Mouse (Mus musculus) heart, embryonic 15.5 days (tissue): Measurements from ENCODE around the gene Rasgrp4. TPM values are rescaled to one million over a fixed set of nuclear protein-coding genes. Genes with fewer than 3 reads are reported as not detected.
"Not testable (repeated sequence)": the region's sequence is repeated elsewhere in the genome, so short reads cannot be mapped to it uniquely, and the experiment has no call there.

Experiments
- ATAC-seq: fragments of 200-750 bp; cut with Nextera tagmentation; replicated peaks from 2 replicates; pipeline ENCODE4 v1.8.0; 2017; ENCODE audit warnings: low read depth, moderate TSS enrichment; ENCODE audit not compliant: insufficient number of reproducible peaks, insufficient read depth, low FRiP score
- H3K27ac ChIP-seq: fragments of 300-500 bp; sonication (generic); 2 replicates; pipeline ENCODE4 v1.5.1; 2015; ENCODE audit warnings: mild to moderate bottlenecking, inconsistent platforms
- H3K27me3 ChIP-seq: fragments of 300-500 bp; sonication (generic); 2 replicates; pipeline ENCODE4 v1.6.1; 2015; ENCODE audit warnings: inconsistent platforms
- H3K36me3 ChIP-seq: fragments of 300-500 bp; sonication (generic); 2 replicates; pipeline ENCODE4 v1.6.1; 2015; ENCODE audit warnings: mild to moderate bottlenecking, inconsistent platforms
- H3K4me1 ChIP-seq: fragments of 300-500 bp; sonication (generic); replicated peaks from 2 replicates; pipeline ENCODE4 v1.6.1; 2015; ENCODE audit warnings: inconsistent platforms
- H3K4me2 ChIP-seq: fragments of 300-500 bp; sonication (generic); 2 replicates; pipeline ENCODE4 v1.6.1; 2015; ENCODE audit warnings: inconsistent platforms, mild to moderate bottlenecking, moderate library complexity
- H3K4me3 ChIP-seq: fragments of 300-500 bp; sonication (generic); 2 replicates; pipeline ENCODE4 v1.5.1; 2015; ENCODE audit warnings: mild to moderate bottlenecking, inconsistent platforms
- H3K9ac ChIP-seq: fragments of 300-500 bp; sonication (generic); 2 replicates; pipeline ENCODE4 v1.6.1; 2015; ENCODE audit warnings: mild to moderate bottlenecking, inconsistent platforms
- H3K9me3 ChIP-seq: fragments of 300-500 bp; sonication (generic); replicated peaks from 2 replicates; pipeline ENCODE4 v1.6.1; 2016; ENCODE audit warnings: inconsistent platforms
- WGBS: fragments of 180-500 bp; shearing (Covaris S2); methylation state at CpG from one replicate; pipeline ENCODE4 v1.1.7; 2015; ENCODE audit warnings: mixed read lengths; 5-methylcytosine and 5-hydroxymethylcytosine counted together
- polyA plus RNA-seq: library from polyadenylated mRNA; unstranded; fragments of >200 nt; fragmentation: Nextera tagmentation; extraction: Ambion mirVana; gene quantifications from 2 replicates; pipeline ENCODE4 v1.2.1, GENCODE M21; 2015

Gene Rasgrp4
- polyA plus RNA-seq, 1 experiment from 2014 or later: 0.39 TPM

- WGBS: 89% methylated on average over 4 of the region's 4 CpGs
Measured at GRCm38 (mm10) chr7:29181323-29181722, 46.7 kb downstream of the Rasgrp4 start.

GRCm38 (mm10) chr7:29194230-29194629, 59.6 kb downstream of the Rasgrp4 start:
- H3K36me3 ChIP-seq, ATAC-seq, H3K27me3 ChIP-seq, H3K9ac ChIP-seq, H3K4me3 ChIP-seq, H3K27ac ChIP-seq, H3K4me2 ChIP-seq, H3K9me3 ChIP-seq, H3K4me1 ChIP-seq: not testable (repeated sequence)
- 100% methylated on average over 1 of the region's 1 CpGs for WGBS

More at GRCm38 (mm10) chr7:29181323-29181722, 46.7 kb downstream of the Rasgrp4 start:
- not testable (repeated sequence) for H3K36me3 ChIP-seq, H3K4me2 ChIP-seq, H3K9ac ChIP-seq, ATAC-seq, H3K27me3 ChIP-seq, H3K4me3 ChIP-seq, H3K9me3 ChIP-seq, H3K27ac ChIP-seq
- peaks cover 13% of the 10 kb centered on the region for H3K4me1 ChIP-seq

GRCm38 (mm10) chr7:29202577-29202976, 67.9 kb downstream of the Rasgrp4 start:
- Histone ChIP-seq H3K27me3 (peaks cover 2% of the 10 kb centered on the region; the same call in 1 of the 2 replicates), H3K9ac (no peak overlapping the region), H3K4me2 (no peak overlapping the region), H3K4me1 (no peaks in the 10 kb centered on the region), H3K36me3 (no peaks in the 10 kb centered on the region), H3K4me3 (no peak overlapping the region), H3K9me3 (no peaks in the 10 kb centered on the region), H3K27ac (no peak overlapping the region)
- no peak for ATAC-seq
- 64% methylated on average over 6 of the region's 6 CpGs for WGBS

Other genes with a start within 250 kb of the Rasgrp4 start
- 236 and 281 TPM in 2 replicates for gene Actn4, start 172.5 kb upstream of the Rasgrp4 start, polyA plus RNA-seq
- 239 and 261 TPM in 2 replicates for gene Eif3k, start 153.0 kb upstream of the Rasgrp4 start, polyA plus RNA-seq
- gene Map4k1, start 152.8 kb upstream of the Rasgrp4 start, polyA plus RNA-seq: 2.8 and 7.6 TPM in 2 replicates
- 0.09 and 0.15 TPM in 2 replicates for gene Ryr1, start 9.7 kb upstream of the Rasgrp4 start, polyA plus RNA-seq
- gene Fam98c, start 21.4 kb downstream of the Rasgrp4 start, polyA plus RNA-seq: 15.6 and 19.9 TPM in 2 replicates
- gene Ggn, start 35.4 kb downstream of the Rasgrp4 start, polyA plus RNA-seq: 0.28 and 0.53 TPM in 2 replicates
- 1.2 and 1.5 TPM in 2 replicates for gene Spred3, start 35.6 kb downstream of the Rasgrp4 start, polyA plus RNA-seq
- 204 and 207 TPM in 2 replicates for gene Psmd8, start 45.9 kb downstream of the Rasgrp4 start, polyA plus RNA-seq
- gene Catsperg1, start 79.2 kb downstream of the Rasgrp4 start, polyA plus RNA-seq: 0.25 and 0.84 TPM in 2 replicates
- 1.4 and 2.0 TPM in 2 replicates for gene Kcnk6, start 97.7 kb downstream of the Rasgrp4 start, polyA plus RNA-seq
- 98.2 and 107 TPM in 2 replicates for gene Yif1b, start 103.5 kb downstream of the Rasgrp4 start, polyA plus RNA-seq
- gene 2200002D01Rik, start 113.6 kb downstream of the Rasgrp4 start, polyA plus RNA-seq: 6.3 and 7.1 TPM in 2 replicates
- gene Spint2, start 147.1 kb downstream of the Rasgrp4 start, polyA plus RNA-seq: 77.9 and 125 TPM in 2 replicates
- 17.0 and 20.8 TPM in 2 replicates for gene Ppp1r14a, start 154.5 kb downstream of the Rasgrp4 start, polyA plus RNA-seq
- gene Dpf1, start 169.1 kb downstream of the Rasgrp4 start, polyA plus RNA-seq: 2.6 and 3.9 TPM in 2 replicates